Mouse (Mus musculus) stomach, postnatal 0 days (tissue): ENCODE results near the gene Kcnk5. TPM values are rescaled to one million over a fixed set of nuclear protein-coding genes. Genes with fewer than 3 reads are reported as not detected.

Source experiments
- ATAC-seq: fragments of 200-750 bp; cut with Nextera tagmentation; 2 replicates; pipeline ENCODE4 v1.8.0; 2017; ENCODE audit not compliant: low FRiP score, low TSS enrichment
- DNase-seq: peaks from one replicate; pipeline ENCODE4 v3.0.0-alpha.2; 2016; ENCODE audit warnings: low spot score
- H3K27ac ChIP-seq: fragments of 300-500 bp; sonication (generic); replicated peaks from 2 replicates; pipeline ENCODE4 v1.5.1; 2014; ENCODE audit warnings: mild to moderate bottlenecking, control low read depth
- H3K27me3 ChIP-seq: fragments of 300-500 bp; sonication (generic); 2 replicates; pipeline ENCODE4 v1.6.1; 2014; ENCODE audit warnings: low read length; ENCODE audit not compliant: control insufficient read depth, insufficient read depth
- H3K36me3 ChIP-seq: fragments of 300-500 bp; sonication (generic); 2 replicates; pipeline ENCODE4 v1.6.1; 2014; ENCODE audit warnings: low read length, mixed read lengths; ENCODE audit not compliant: control insufficient read depth, insufficient read depth
- H3K4me1 ChIP-seq: fragments of 300-500 bp; sonication (generic); replicated peaks from 2 replicates; pipeline ENCODE4 v1.6.1; 2014; ENCODE audit warnings: antibody characterized with exemption; ENCODE audit not compliant: control insufficient read depth, insufficient read depth
- H3K4me2 ChIP-seq: fragments of 300-500 bp; sonication (generic); replicated peaks from 2 replicates; pipeline ENCODE4 v1.6.1; 2014; ENCODE audit warnings: low read depth, mild to moderate bottlenecking, control low read depth, moderate library complexity
- H3K4me3 ChIP-seq: fragments of 300-500 bp; sonication (generic); 2 replicates; pipeline ENCODE4 v1.5.1; 2014; ENCODE audit warnings: low read depth, low read length, control low read depth
- H3K9ac ChIP-seq: fragments of 300-500 bp; sonication (generic); 2 replicates; pipeline ENCODE4 v1.6.1; 2014; ENCODE audit warnings: mild to moderate bottlenecking, low read length, control low read depth, mixed read lengths
- H3K9me3 ChIP-seq: fragments of 300-500 bp; sonication (generic); 2 replicates; pipeline ENCODE4 v1.6.1; 2016; ENCODE audit warnings: low read length; ENCODE audit not compliant: control insufficient read depth
- CTCF ChIP-seq: IDR thresholded peaks from 2 replicates; pipeline ENCODE4 v1.5.1; 2016; ENCODE audit warnings: antibody characterized with exemption, low read depth, mild to moderate bottlenecking, moderate library complexity
- EP300 ChIP-seq: optimal IDR thresholded peaks from 2 replicates; pipeline ENCODE3; 2016; ENCODE audit warnings: antibody characterized with exemption
- WGBS: fragments of 180-500 bp; shearing (Covaris S2); extraction: QIAGEN DNeasy Blood & Tissue Kit; methylation state at CpG from one replicate; pipeline ENCODE4 v1.1.7; 2014; 5-methylcytosine and 5-hydroxymethylcytosine counted together
- polyA plus RNA-seq: library from polyadenylated mRNA; unstranded; fragments of >200 nt; fragmentation: Nextera tagmentation; extraction: Ambion mirVana; gene quantifications from 2 replicates; pipeline ENCODE4 v1.2.1, GENCODE M21; 2015

The Kcnk5 gene
- polyA plus RNA-seq, 1 experiment from 2014 or later = 8.3 TPM

GRCm38 (mm10) chr14:20134965-20135671, 46.5 kb downstream of the Kcnk5 start:
- H3K27ac ChIP-seq = 0 out of 2 replicates have a peak overlapping the region, but pooled peaks have one; percentile 24
- no peaks in the 10 kb centered on the region for H3K27me3 ChIP-seq
- TF ChIP-seq EP300 = no peak
- TF ChIP-seq CTCF = no peak
- peak; percentile 80 for ATAC-seq
- no peak overlapping the region for H3K4me2 ChIP-seq
- 65% methylated on average over 10 of the region's 10 CpGs for WGBS
- no peaks in the 10 kb centered on the region for H3K9me3 ChIP-seq
- H3K4me3 ChIP-seq = no peak overlapping the region
- no peaks in the 10 kb centered on the region for H3K4me1 ChIP-seq
- DNase-seq = peak; percentile 32
- no peak overlapping the region for H3K9ac ChIP-seq
- no peaks in the 10 kb centered on the region for H3K36me3 ChIP-seq

DNA sequence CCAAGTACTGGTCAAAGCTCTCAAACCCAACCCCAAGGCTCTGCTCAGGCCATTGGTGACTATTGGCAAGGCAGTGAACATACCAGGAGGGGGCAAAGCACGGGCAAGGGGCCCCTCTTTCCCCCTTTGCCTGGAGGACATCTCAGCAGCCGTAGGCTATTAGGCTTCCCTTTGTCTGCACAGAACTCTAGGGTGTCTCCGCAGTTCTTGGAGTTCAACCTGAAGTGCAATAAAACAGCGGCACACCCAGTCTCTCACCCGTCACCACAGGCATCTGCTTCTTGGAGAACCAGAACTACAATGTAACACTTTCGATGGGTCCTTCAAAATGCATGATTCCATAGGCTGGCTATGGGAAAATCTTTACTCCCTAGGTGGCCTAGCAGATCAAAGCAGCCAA, 53.4 kb downstream of the Kcnk5 start:
- Histone ChIP-seq H3K27me3 (no peaks in the 10 kb centered on the region), H3K4me1 (no peaks in the 10 kb centered on the region), H3K27ac (no peak overlapping the region), H3K4me3 (no peak overlapping the region), H3K9ac (no peak overlapping the region), H3K36me3 (no peaks in the 10 kb centered on the region), H3K9me3 (no peaks in the 10 kb centered on the region), H3K4me2 (no peak overlapping the region)
- no peak for TF ChIP-seq CTCF
- ATAC-seq = no peak
- DNase-seq = no peak
- WGBS = 70% methylated on average over 6 of the region's 6 CpGs

- TF ChIP-seq CTCF (peak; percentile 17), EP300 (no peak)
- no peaks in the 10 kb centered on the region for H3K9me3 ChIP-seq
- H3K36me3 ChIP-seq = no peaks in the 10 kb centered on the region
- 69% methylated on average over 15 of the region's 15 CpGs for WGBS
- no peak overlapping the region for H3K4me3 ChIP-seq
- ATAC-seq = 0 out of 2 replicates have a peak, but pooled peaks have one; percentile 8
- no peaks in the 10 kb centered on the region for H3K4me1 ChIP-seq
- no peak for DNase-seq
- H3K27ac ChIP-seq = no peak overlapping the region
- H3K4me2 ChIP-seq = no peak overlapping the region
- no peak overlapping the region for H3K9ac ChIP-seq
- H3K27me3 ChIP-seq = no peaks in the 10 kb centered on the region
Measured at GRCm38 (mm10) chr14:20127406-20128087, 54.1 kb downstream of the Kcnk5 start.

- H3K27ac ChIP-seq = no peak overlapping the region
- no peaks in the 10 kb centered on the region for H3K4me1 ChIP-seq
- H3K4me3 ChIP-seq = no peak overlapping the region
- no peaks in the 10 kb centered on the region for H3K27me3 ChIP-seq
- 65% methylated on average over 5 of the region's 5 CpGs for WGBS
- H3K4me2 ChIP-seq = no peak overlapping the region
- DNase-seq (no peak), ATAC-seq (no peak)
- no peak overlapping the region for H3K9ac ChIP-seq
- no peaks in the 10 kb centered on the region for H3K9me3 ChIP-seq
- H3K36me3 ChIP-seq = no peaks in the 10 kb centered on the region
- TF ChIP-seq CTCF (no peak), EP300 (no peak)
Measured at GRCm38 (mm10) chr14:20120868-20121267, 60.7 kb downstream of the Kcnk5 start.

DNA sequence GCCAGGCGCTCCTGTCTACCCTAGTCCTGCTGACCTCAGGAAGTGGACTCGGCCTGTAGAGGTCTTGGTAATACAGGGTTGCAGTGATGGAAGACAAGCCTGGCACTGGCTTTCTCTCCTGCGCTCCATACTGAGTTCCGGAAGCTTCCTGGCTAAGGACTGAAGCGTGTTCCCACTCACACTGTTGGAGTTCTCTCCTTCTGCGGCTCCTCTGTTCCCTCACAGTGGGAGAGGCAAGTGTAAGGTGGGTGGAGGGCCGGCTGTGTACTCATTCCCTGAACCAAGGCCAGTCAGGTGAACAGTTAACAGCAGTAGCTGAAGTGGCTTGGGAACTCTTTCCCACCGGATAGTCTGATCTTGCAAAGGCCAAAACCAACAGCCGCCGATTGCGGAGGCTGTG, 61.6 kb downstream of the Kcnk5 start:
- no peak overlapping the region for H3K27ac ChIP-seq
- H3K9me3 ChIP-seq = no peaks in the 10 kb centered on the region
- WGBS = 89% methylated on average over 11 of the region's 11 CpGs
- H3K4me3 ChIP-seq = no peak overlapping the region
- no peak overlapping the region for H3K4me2 ChIP-seq
- no peaks in the 10 kb centered on the region for H3K4me1 ChIP-seq
- no peak overlapping the region for H3K9ac ChIP-seq
- H3K27me3 ChIP-seq = no peaks in the 10 kb centered on the region
- no peaks in the 10 kb centered on the region for H3K36me3 ChIP-seq
- ATAC-seq = no peak
- no peak for DNase-seq
- TF ChIP-seq CTCF = no peak
- TF ChIP-seq EP300 = no peak

- ATAC-seq (no peak), DNase-seq (no peak)
- H3K9me3 ChIP-seq = no peaks in the 10 kb centered on the region
- H3K27me3 ChIP-seq = no peaks in the 10 kb centered on the region
- WGBS = 45% methylated on average over 9 of the region's 9 CpGs
- TF ChIP-seq CTCF (0 out of 2 replicates have a peak, but pooled peaks have one; percentile 1), EP300 (no peak)
- H3K9ac ChIP-seq = no peak overlapping the region
- no peak overlapping the region for H3K4me2 ChIP-seq
- H3K36me3 ChIP-seq = no peaks in the 10 kb centered on the region
- no peak overlapping the region for H3K4me3 ChIP-seq
- no peaks in the 10 kb centered on the region for H3K4me1 ChIP-seq
- H3K27ac ChIP-seq = no peak overlapping the region
Measured at GRCm38 (mm10) chr14:20116149-20116605, 65.4 kb downstream of the Kcnk5 start.
